Mouse (Mus musculus) limb, embryonic 15.5 days (tissue): Measurements from ENCODE around the gene Zbtb42. TPM values are rescaled to one million over a fixed set of nuclear protein-coding genes. Genes with fewer than 3 reads are reported as not detected.

Experiments used
- ATAC-seq: fragments of 200-750 bp; cut with Nextera tagmentation; 2 replicates; pipeline ENCODE4 v1.8.0; 2017; ENCODE audit warnings: low read depth, moderate TSS enrichment; ENCODE audit not compliant: insufficient number of reproducible peaks, low FRiP score, low TSS enrichment
- H3K27ac ChIP-seq: fragments of 300-500 bp; sonication (generic); 2 replicates; pipeline ENCODE4 v1.5.1; 2015; ENCODE audit warnings: moderate library complexity, mild to moderate bottlenecking, inconsistent platforms
- H3K27me3 ChIP-seq: fragments of 300-500 bp; sonication (generic); 2 replicates; pipeline ENCODE4 v1.6.1; 2015; ENCODE audit warnings: inconsistent platforms
- H3K36me3 ChIP-seq: fragments of 300-500 bp; sonication (generic); 2 replicates; pipeline ENCODE4 v1.6.1; 2015; ENCODE audit warnings: inconsistent platforms
- H3K4me1 ChIP-seq: fragments of 300-500 bp; sonication (generic); 2 replicates; pipeline ENCODE4 v1.6.1; 2015; ENCODE audit warnings: inconsistent platforms
- H3K4me2 ChIP-seq: fragments of 300-500 bp; sonication (generic); 2 replicates; pipeline ENCODE4 v1.6.1; 2015; ENCODE audit warnings: mild to moderate bottlenecking, inconsistent platforms
- H3K4me3 ChIP-seq: fragments of 300-500 bp; sonication (generic); 2 replicates; pipeline ENCODE4 v1.5.1; 2015; ENCODE audit warnings: mild to moderate bottlenecking, inconsistent platforms
- H3K9ac ChIP-seq: fragments of 300-500 bp; sonication (generic); 2 replicates; pipeline ENCODE4 v1.6.1; 2015; ENCODE audit warnings: inconsistent platforms
- H3K9me3 ChIP-seq: fragments of 300-500 bp; sonication (generic); 2 replicates; pipeline ENCODE4 v1.6.1; 2016; ENCODE audit warnings: inconsistent platforms
- WGBS: fragments of 180-500 bp; shearing (Covaris S2); methylation state at CpG from one replicate; pipeline ENCODE4 v1.1.7; 2015; 5-methylcytosine and 5-hydroxymethylcytosine counted together
- polyA plus RNA-seq: library from polyadenylated mRNA; unstranded; fragments of >200 nt; fragmentation: Nextera tagmentation; extraction: Ambion mirVana; gene quantifications from 2 replicates; pipeline ENCODE4 v1.2.1, GENCODE M21; 2015

Gene Zbtb42
- polyA plus RNA-seq, 1 experiment from 2014 or later, result 3.4 TPM

DNA sequence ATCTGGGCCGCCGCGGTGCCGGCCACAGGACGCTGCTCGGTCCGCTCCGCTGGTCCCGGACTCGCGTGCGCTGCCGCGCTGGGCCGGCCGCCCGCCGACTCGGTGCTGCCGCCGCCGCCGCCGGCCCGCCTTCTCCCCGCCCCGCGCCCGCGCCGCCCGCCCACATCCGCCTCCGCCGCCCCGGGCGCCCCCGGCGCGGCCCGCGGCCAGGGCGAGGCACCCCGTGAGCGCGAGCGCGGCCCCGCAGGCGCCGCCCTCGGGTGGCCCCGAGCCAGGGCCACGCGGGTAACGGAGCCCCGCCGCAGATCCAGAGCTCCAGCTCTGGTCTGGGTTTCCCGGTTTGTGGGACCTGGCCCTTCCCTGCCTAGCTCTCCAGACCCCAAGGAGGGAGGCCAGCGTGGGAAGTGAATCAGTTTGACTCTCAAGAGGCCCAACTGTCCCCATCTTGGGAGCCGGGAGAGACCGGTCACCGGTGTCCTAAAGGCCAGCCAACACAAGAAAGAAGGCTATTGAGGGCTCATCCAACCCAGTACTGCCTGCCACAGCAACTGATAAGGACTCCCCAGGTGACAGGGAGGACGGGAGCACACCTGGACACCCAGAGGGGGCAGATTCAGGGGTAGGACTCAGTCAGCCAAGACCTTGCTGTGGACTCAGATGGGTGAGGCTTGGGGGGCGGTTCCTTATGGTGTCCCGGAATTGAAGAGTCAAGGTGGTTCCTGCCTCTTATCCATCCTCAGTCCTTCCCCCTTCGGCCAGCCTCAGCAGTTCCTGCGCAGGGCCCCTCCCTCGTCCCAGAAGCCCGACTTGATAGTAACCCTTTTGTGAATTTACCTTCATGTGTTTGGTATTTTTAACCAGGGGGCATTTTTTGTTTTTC is 4.3 kb upstream of the Zbtb42 start, which contains the start of gene Akt1:
Gene Akt1, minus strand, starts transcription at position 753 of the 880 bp plus-strand sequence.
- no peaks in the 10 kb centered on the region for H3K9me3 ChIP-seq
- H3K36me3 ChIP-seq, result peaks cover 24% of the 10 kb centered on the region
- under 1% methylated on average over 56 of the region's 70 CpGs for WGBS
- H3K4me2 ChIP-seq, result peak within 1 kb of the TSS; percentile 87
- ATAC-seq, result peak; percentile 59; the same call in 1 of the 2 replicates
- H3K27ac ChIP-seq, result peak within 1 kb of the TSS; percentile 96
- H3K27me3 ChIP-seq, result peaks cover 5% of the 10 kb centered on the region
- peaks cover 72% of the 10 kb centered on the region for H3K4me1 ChIP-seq
- H3K9ac ChIP-seq, result peak within 1 kb of the TSS; percentile 99
- H3K4me3 ChIP-seq, result peak within 1 kb of the TSS; percentile 98

DNA sequence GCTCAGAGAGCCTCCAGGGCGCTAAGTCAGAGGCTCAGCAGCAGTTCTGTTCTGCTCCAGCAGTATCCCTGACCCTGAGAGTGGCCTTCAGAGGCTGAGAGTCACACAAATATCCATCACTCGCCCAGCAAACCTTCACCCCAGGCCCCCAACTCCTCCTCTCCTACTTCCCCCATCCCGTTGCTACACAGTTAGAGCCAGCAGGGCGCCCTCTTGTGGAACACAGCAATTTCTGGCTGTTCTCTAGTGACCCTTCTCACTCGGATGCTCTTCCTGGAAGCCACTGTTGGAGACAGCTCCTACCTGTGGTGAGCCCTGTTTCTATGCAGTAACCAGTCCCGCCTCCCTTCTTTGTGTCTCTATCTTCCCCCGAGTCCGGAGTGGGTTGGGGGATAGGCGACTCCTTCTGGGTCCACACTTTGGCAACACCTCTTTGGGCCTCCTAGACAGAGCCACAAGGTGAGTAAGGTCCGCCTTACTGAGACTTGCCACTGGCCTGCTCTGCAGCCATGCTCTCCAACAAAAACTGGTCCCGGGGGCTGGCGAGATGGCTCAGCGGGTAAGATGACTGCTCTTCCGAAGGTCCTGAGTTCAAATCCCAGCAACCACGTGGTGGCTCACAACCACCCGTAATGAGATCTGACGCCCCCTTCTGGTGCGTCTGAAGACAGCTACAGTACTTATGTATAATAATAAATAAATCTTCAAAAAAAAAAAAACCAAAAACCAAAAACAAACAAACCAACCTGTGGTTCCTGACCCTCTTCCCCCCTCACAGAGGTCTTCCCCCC is 3.2 kb upstream of the Zbtb42 start:
- peak; percentile 11; the same call in 1 of the 2 replicates for ATAC-seq
- peaks cover 73% of the 10 kb centered on the region for H3K4me1 ChIP-seq
- H3K27me3 ChIP-seq, result peaks cover 16% of the 10 kb centered on the region
- H3K36me3 ChIP-seq, result peaks cover 14% of the 10 kb centered on the region
- H3K9ac ChIP-seq, result no peak overlapping the region
- peak overlapping the region; percentile 96 for H3K27ac ChIP-seq
- no peaks in the 10 kb centered on the region for H3K9me3 ChIP-seq
- 19% methylated on average over 18 of the region's 18 CpGs for WGBS
- H3K4me2 ChIP-seq, result peak overlapping the region; percentile 87
- H3K4me3 ChIP-seq, result peak overlapping the region; percentile 98

DNA sequence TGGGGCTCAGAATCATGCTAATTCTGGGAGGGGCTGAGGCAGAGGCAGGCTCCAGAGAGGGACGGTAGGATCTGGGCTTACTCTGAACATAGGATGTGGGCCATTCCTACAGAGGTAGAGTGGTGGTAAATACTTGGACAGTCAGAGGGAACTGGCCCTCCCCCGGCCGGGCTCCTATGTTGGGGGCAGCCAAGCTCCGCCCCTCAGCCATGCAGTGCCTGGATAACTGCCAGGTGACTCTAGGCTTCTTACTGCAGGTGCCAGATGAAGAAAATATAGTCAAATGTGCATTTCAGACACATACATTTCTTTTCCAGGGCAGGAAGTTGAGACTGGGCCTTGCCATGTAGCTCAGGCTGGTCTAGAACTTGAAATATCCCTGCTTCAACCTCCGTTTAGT is 1.6 kb upstream of the Zbtb42 start:
- Histone ChIP-seq H3K4me2 (no peak overlapping the region), H3K4me3 (no peak overlapping the region), H3K4me1 (peaks cover 57% of the 10 kb centered on the region), H3K27me3 (peaks cover 28% of the 10 kb centered on the region), H3K36me3 (no peaks in the 10 kb centered on the region), H3K9ac (no peak overlapping the region), H3K27ac (no peak overlapping the region), H3K9me3 (no peaks in the 10 kb centered on the region)
- 48% methylated on average over 5 of the region's 5 CpGs for WGBS
- ATAC-seq, result no peak

DNA sequence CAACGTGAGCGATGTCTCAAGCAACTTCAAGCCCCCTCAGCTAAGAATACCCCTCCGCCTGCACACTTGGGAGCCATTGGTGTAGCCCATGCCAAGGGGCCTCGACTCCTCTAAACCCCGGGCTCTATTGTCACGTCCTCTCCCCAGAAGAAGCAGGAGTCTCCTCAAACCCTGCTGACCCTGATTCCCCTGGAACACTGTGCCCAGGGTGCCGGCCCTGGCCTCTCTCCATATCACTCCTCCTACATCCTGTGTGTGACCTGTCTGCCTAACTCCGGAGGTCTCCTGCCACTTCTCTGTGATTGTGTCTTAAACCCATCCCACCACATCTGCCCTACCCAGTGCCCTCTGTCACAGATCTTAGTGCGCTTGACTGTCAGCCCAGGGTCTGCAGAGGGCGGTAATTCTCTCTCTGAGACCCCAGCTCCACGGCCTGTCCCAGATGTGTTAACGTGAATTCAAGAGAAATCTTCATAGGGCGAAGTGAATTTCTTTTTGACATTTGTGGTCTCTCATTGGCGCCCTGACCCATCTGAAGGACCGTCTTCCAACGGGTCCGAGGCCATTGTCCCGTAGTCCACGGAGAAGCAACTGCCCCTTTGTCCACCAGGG is 579 bp upstream of the Zbtb42 start:
- Histone ChIP-seq H3K4me3 (peak overlapping the region; percentile 67), H3K4me1 (peaks cover 47% of the 10 kb centered on the region), H3K36me3 (no peaks in the 10 kb centered on the region), H3K27ac (no peak overlapping the region), H3K4me2 (peak overlapping the region; percentile 97), H3K9me3 (no peaks in the 10 kb centered on the region), H3K27me3 (peaks cover 28% of the 10 kb centered on the region), H3K9ac (peak overlapping the region; percentile 49)
- WGBS, result 28% methylated on average over 19 of the region's 19 CpGs
- no peak for ATAC-seq

DNA sequence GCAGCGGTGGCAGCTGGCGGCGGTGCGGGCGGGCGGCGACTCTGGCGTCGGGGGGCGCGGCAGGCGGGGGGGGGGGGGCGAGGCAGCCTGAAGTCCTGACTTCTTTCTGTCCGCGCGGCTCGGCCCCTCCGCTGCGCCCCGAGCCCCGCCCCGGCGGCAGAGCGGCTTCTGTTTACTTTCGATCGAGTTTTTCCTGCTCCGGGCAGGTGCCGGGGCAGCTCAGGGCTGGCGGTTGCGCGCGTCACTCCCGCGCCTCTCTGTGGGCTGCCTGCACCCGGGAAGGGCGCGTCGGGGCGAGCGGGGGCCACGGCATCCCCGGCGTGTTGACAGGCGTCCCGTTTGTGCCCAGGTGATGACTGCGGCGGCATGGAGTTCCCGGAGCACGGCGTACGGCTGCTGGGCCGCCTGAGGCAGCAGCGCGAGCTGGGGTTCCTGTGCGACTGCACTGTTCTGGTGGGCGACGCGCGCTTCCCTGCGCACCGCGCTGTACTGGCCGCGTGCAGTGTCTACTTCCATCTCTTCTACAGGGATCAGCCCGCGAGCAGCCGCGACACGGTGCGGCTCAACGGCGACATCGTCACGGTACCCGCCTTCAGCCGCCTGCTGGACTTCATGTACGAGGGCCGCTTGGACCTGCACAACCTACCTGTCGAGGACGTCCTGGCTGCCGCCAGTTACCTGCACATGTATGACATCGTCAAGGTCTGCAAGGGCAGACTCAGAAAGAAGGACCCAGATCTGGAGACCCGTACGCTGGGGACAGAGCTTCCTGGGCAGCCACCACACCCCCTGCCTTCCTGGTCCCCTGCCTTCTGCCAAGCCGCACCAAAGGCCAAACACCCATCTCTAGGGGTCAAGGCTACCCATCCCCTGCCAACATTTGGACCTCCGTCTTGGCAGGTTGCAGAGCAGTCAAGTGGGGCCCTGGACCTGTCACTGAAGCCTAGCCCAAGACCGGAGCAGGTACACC is 684 bp downstream of the Zbtb42 start:
- peak overlapping the region; percentile 97 for H3K4me2 ChIP-seq
- peaks cover 47% of the 10 kb centered on the region for H3K4me1 ChIP-seq
- H3K9me3 ChIP-seq, result no peaks in the 10 kb centered on the region
- H3K36me3 ChIP-seq, result no peaks in the 10 kb centered on the region
- H3K27me3 ChIP-seq, result peaks cover 28% of the 10 kb centered on the region
- ATAC-seq, result no peak
- peak overlapping the region; percentile 33; the same call in 1 of the 2 replicates for H3K27ac ChIP-seq
- peak overlapping the region; percentile 49 for H3K9ac ChIP-seq
- WGBS, result 4% methylated on average over 74 of the region's 87 CpGs
- peak overlapping the region; percentile 67 for H3K4me3 ChIP-seq

DNA sequence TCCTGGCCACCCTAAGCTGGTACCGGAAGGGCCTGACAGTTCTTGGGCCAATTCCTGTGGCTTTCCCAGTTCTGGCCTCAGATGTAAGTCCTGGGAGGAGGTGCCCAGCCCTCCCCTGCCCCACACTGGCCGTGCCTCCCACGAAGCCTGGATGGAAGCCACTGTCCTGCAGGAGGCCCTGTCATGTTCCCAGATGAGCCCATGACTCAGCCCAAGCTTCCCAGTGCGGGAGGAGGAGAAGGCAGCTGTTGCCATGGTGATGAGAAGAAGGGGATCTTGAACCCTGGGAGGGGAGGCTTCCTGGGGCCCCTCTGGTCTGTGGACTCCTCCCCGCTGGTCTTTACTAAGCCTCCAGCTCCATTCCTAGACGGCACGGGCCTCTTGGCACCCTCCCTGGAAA is 4.7 kb downstream of the Zbtb42 start:
- H3K9me3 ChIP-seq, result no peaks in the 10 kb centered on the region
- peaks cover 20% of the 10 kb centered on the region for H3K4me1 ChIP-seq
- no peak overlapping the region for H3K27ac ChIP-seq
- no peak overlapping the region for H3K9ac ChIP-seq
- 58% methylated on average over 7 of the region's 7 CpGs for WGBS
- no peaks in the 10 kb centered on the region for H3K36me3 ChIP-seq
- no peak for ATAC-seq
- H3K4me3 ChIP-seq, result no peak overlapping the region
- H3K27me3 ChIP-seq, result peaks cover 28% of the 10 kb centered on the region
- H3K4me2 ChIP-seq, result no peak overlapping the region

DNA sequence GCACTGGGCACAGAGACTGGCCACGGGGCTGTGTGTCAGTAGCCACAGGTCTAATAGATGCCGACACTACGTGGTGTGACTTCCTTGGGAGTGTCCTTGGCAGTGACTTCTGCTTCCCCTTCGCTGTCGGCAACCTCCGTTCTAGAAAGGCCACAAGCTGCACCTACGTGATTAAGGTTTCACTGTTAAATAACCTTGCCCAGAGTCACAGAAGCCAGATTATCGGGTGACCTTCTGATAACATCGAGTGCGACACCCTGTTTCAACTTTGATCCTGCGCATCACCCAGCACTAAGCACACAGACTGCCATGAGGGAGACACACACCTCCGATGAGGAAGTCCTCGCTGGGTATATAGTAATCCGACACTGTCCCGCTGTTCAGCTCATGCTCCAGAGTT is 9.8 kb downstream of the Zbtb42 start:
- no peak overlapping the region for H3K9ac ChIP-seq
- no peaks in the 10 kb centered on the region for H3K36me3 ChIP-seq
- H3K4me3 ChIP-seq, result no peak overlapping the region
- peaks cover 9% of the 10 kb centered on the region for H3K4me1 ChIP-seq
- no peaks in the 10 kb centered on the region for H3K9me3 ChIP-seq
- WGBS, result 71% methylated on average over 15 of the region's 15 CpGs
- H3K27ac ChIP-seq, result no peak overlapping the region
- no peaks in the 10 kb centered on the region for H3K27me3 ChIP-seq
- no peak for ATAC-seq
- no peak overlapping the region for H3K4me2 ChIP-seq

DNA sequence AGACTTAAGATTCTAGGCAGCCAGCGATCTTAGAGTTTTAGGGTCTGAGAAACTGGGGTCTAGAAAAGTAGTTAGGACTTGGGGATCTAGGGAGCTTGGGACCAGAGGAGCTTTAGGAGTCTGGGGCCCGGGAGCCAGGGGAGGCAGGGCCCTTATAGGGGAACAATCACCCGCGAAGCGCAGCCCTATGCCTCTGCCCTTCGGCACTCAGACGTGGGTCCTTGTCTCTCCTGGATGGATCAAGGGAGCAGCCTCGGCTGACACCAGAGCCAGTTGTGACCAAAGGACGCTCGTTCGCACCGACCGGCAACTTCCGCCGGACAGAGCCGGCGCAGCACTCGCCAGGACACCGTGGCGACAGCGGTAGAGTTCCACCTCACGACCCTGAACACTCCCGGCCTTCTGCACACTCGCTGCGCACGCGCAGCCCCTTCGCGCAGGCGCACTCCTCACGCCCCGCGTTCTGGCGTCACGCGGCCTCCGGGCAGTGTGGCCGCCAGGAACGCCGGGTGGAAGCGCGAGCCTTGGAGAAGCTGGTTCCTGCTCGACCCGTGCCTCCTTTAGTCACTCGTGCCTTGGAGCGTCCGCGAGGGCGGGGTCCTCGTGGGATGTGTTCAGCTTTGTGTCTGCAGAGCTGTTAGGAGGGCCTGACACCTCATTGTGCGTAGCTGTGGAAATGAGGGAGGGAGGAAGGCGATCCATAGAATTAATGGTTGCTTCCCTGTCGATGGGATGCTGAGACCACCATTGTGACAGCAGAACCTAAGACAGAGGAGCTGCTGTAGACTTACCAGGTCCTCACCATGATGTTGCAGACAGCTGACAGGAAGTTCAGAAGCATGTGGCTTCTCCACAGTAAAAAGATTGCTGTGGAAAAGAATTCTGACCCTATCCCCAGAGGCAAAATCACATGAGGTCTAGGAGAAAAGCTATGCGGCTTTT is 14.8 kb downstream of the Zbtb42 start:
- peak overlapping the region; percentile 78 for H3K9ac ChIP-seq
- H3K4me1 ChIP-seq, result peaks cover 13% of the 10 kb centered on the region
- peak overlapping the region; percentile 73 for H3K4me2 ChIP-seq
- peak overlapping the region; percentile 79 for H3K27ac ChIP-seq
- H3K4me3 ChIP-seq, result peak overlapping the region; percentile 66
- 2% methylated on average over 54 of the region's 54 CpGs for WGBS
- no peaks in the 10 kb centered on the region for H3K27me3 ChIP-seq
- H3K9me3 ChIP-seq, result no peaks in the 10 kb centered on the region
- no peaks in the 10 kb centered on the region for H3K36me3 ChIP-seq
- peak; percentile 93 for ATAC-seq

DNA sequence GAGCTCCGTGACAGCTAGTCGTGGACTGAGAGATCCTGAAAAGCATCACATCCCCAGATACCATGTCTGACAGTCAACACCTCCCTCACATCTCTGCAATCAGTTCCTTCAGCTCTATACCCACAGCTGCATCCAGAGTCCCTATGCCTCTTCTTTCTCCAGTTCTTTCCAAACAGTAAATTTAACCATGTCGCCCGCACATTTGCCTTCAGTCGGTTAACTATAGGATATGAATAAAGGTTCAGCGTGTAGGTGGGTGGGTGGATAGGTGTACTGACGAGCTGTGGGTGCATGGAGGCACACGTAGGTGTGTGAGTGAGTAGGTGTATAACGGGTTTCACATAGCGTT is 15.5 kb downstream of the Zbtb42 start:
- H3K36me3 ChIP-seq, result no peaks in the 10 kb centered on the region
- peak overlapping the region; percentile 79; the same call in 1 of the 2 replicates for H3K27ac ChIP-seq
- no peaks in the 10 kb centered on the region for H3K9me3 ChIP-seq
- H3K4me3 ChIP-seq, result peak overlapping the region; percentile 66
- H3K4me1 ChIP-seq, result peaks cover 13% of the 10 kb centered on the region
- 80% methylated on average over 10 of the region's 10 CpGs for WGBS
- H3K9ac ChIP-seq, result peak overlapping the region; percentile 78
- no peak for ATAC-seq
- H3K4me2 ChIP-seq, result peak overlapping the region; percentile 73
- no peaks in the 10 kb centered on the region for H3K27me3 ChIP-seq

DNA sequence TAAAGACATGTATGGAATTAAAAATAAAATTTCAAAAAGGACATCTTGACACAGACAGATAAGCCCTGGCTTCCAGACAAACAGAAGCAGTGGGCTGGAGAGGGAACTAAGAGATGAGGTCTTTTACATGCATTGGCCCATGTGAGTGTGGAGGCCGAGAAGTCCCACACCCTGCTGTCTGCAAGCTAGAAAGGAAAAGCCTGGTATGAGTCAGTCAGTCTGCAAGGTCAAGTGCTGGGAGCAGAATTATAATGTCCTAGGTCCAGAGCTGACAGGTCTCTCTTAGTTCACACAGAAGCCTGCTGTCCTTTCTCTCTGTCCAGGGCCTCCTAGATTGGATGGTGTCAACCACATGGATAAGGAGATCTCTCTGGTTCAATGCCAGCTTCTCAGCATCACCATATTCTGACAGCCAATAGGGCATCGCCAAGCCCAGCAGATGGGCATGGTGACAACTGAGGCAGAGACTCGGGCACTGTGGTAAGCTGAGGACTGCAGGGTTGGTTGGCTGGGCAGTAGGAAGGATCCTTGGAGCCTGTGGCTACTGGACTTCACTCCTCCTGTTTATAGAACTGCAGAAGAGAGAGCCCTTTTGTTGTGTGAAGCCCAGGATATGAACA is 18.3 kb downstream of the Zbtb42 start:
- H3K27me3 ChIP-seq, result no peaks in the 10 kb centered on the region
- H3K4me2 ChIP-seq, result no peak overlapping the region
- WGBS, result 81% methylated on average over 3 of the region's 3 CpGs
- no peak overlapping the region for H3K4me3 ChIP-seq
- no peak for ATAC-seq
- no peaks in the 10 kb centered on the region for H3K36me3 ChIP-seq
- no peak overlapping the region for H3K9ac ChIP-seq
- no peaks in the 10 kb centered on the region for H3K9me3 ChIP-seq
- H3K4me1 ChIP-seq, result peaks cover 31% of the 10 kb centered on the region
- H3K27ac ChIP-seq, result no peak overlapping the region
